Mouse (Mus musculus): ENCODE measurements around the gene Lect2. TPM values are rescaled to one million over a fixed set of nuclear protein-coding genes. Genes with fewer than 3 reads are reported as not detected.

Gene Lect2
- polyA plus RNA-seq, 1 experiment from 2014 or later, result not detected

GRCm38 (mm10) chr13:56534931-56535330, 13.4 kb downstream of the Lect2 start:
- DNase-seq (ENCODE audit: low spot score) (no peak), ATAC-seq (ENCODE audit: insufficient number of reproducible peaks, low FRiP score, low TSS enrichment, low read depth) (no peak)
- Histone ChIP-seq H3K27me3 (ENCODE audit: control insufficient read depth, insufficient read depth, low read length) (no peaks in the 10 kb centered on the region), H3K9ac (ENCODE audit: low read length) (no peak overlapping the region), H3K9me3 (ENCODE audit: control insufficient read depth, low read length) (no peaks in the 10 kb centered on the region), H3K4me3 (ENCODE audit: low read depth, low read length) (no peak overlapping the region), H3K27ac (replicated peaks; ENCODE audit: low read depth, low read length) (no peak overlapping the region), H3K4me2 (ENCODE audit: low read depth, severe bottlenecking) (no peak overlapping the region), H3K4me1 (ENCODE audit: control insufficient read depth, insufficient read depth, low read length) (no peaks in the 10 kb centered on the region), H3K36me3 (ENCODE audit: control insufficient read depth, insufficient read depth, low read length) (no peaks in the 10 kb centered on the region)
- 80% methylated on average over 5 of the region's 5 CpGs for WGBS

- WGBS, result 67% methylated on average over 8 of the region's 8 CpGs
- H3K27me3 ChIP-seq (ENCODE audit: control insufficient read depth, insufficient read depth, low read length), result no peaks in the 10 kb centered on the region
- no peaks in the 10 kb centered on the region for H3K4me1 ChIP-seq (ENCODE audit: control insufficient read depth, insufficient read depth, low read length)
- no peak overlapping the region for H3K4me2 ChIP-seq (ENCODE audit: low read depth, severe bottlenecking)
- no peak for ATAC-seq (ENCODE audit: insufficient number of reproducible peaks, low FRiP score, low TSS enrichment, low read depth)
- H3K36me3 ChIP-seq (ENCODE audit: control insufficient read depth, insufficient read depth, low read length), result no peaks in the 10 kb centered on the region
- no peaks in the 10 kb centered on the region for H3K9me3 ChIP-seq (ENCODE audit: control insufficient read depth, low read length)
- no peak for DNase-seq (ENCODE audit: low spot score)
- no peak overlapping the region for H3K4me3 ChIP-seq (ENCODE audit: low read depth, low read length)
- H3K9ac ChIP-seq (ENCODE audit: low read length), result no peak overlapping the region
- no peak overlapping the region for H3K27ac ChIP-seq (replicated peaks; ENCODE audit: low read depth, low read length)
These were observed 18.6 kb downstream of the Lect2 start for GRCm38 (mm10) chr13:56529685-56530084.

- Histone ChIP-seq H3K27ac (replicated peaks; ENCODE audit: low read depth, low read length) (no peak overlapping the region), H3K9ac (ENCODE audit: low read length) (no peak overlapping the region), H3K4me1 (ENCODE audit: control insufficient read depth, insufficient read depth, low read length) (no peaks in the 10 kb centered on the region), H3K4me2 (ENCODE audit: low read depth, severe bottlenecking) (no peak overlapping the region), H3K36me3 (ENCODE audit: control insufficient read depth, insufficient read depth, low read length) (no peaks in the 10 kb centered on the region), H3K9me3 (ENCODE audit: control insufficient read depth, low read length) (no peaks in the 10 kb centered on the region), H3K4me3 (ENCODE audit: low read depth, low read length) (no peak overlapping the region), H3K27me3 (ENCODE audit: control insufficient read depth, insufficient read depth, low read length) (no peaks in the 10 kb centered on the region)
- ATAC-seq (ENCODE audit: insufficient number of reproducible peaks, low FRiP score, low TSS enrichment, low read depth), result no peak
- DNase-seq (ENCODE audit: low spot score), result no peak
- WGBS, result 76% methylated on average over 4 of the region's 4 CpGs
These were observed 19.3 kb downstream of the Lect2 start for GRCm38 (mm10) chr13:56529031-56529430.

GRCm38 (mm10) chr13:56528281-56528680, 20.0 kb downstream of the Lect2 start:
- H3K27me3 ChIP-seq (ENCODE audit: control insufficient read depth, insufficient read depth, low read length), result no peaks in the 10 kb centered on the region
- H3K4me3 ChIP-seq (ENCODE audit: low read depth, low read length), result no peak overlapping the region
- ATAC-seq (ENCODE audit: insufficient number of reproducible peaks, low FRiP score, low TSS enrichment, low read depth) (no peak), DNase-seq (ENCODE audit: low spot score) (no peak)
- H3K4me1 ChIP-seq (ENCODE audit: control insufficient read depth, insufficient read depth, low read length), result no peaks in the 10 kb centered on the region
- no peak overlapping the region for H3K4me2 ChIP-seq (ENCODE audit: low read depth, severe bottlenecking)
- H3K9ac ChIP-seq (ENCODE audit: low read length), result no peak overlapping the region
- WGBS, result 86% methylated on average over 11 of the region's 11 CpGs
- no peaks in the 10 kb centered on the region for H3K9me3 ChIP-seq (ENCODE audit: control insufficient read depth, low read length)
- H3K36me3 ChIP-seq (ENCODE audit: control insufficient read depth, insufficient read depth, low read length), result no peaks in the 10 kb centered on the region
- no peak overlapping the region for H3K27ac ChIP-seq (replicated peaks; ENCODE audit: low read depth, low read length)

- H3K4me3 ChIP-seq (ENCODE audit: low read depth, low read length), result no peak overlapping the region
- H3K9me3 ChIP-seq (ENCODE audit: control insufficient read depth, low read length), result no peaks in the 10 kb centered on the region
- no peak overlapping the region for H3K9ac ChIP-seq (ENCODE audit: low read length)
- no peak for ATAC-seq (ENCODE audit: insufficient number of reproducible peaks, low FRiP score, low TSS enrichment, low read depth)
- 90% methylated on average over 7 of the region's 7 CpGs for WGBS
- DNase-seq (ENCODE audit: low spot score), result no peak
- no peaks in the 10 kb centered on the region for H3K36me3 ChIP-seq (ENCODE audit: control insufficient read depth, insufficient read depth, low read length)
- no peaks in the 10 kb centered on the region for H3K4me1 ChIP-seq (ENCODE audit: control insufficient read depth, insufficient read depth, low read length)
- H3K4me2 ChIP-seq (ENCODE audit: low read depth, severe bottlenecking), result no peak overlapping the region
- H3K27ac ChIP-seq (replicated peaks; ENCODE audit: low read depth, low read length), result no peak overlapping the region
- H3K27me3 ChIP-seq (ENCODE audit: control insufficient read depth, insufficient read depth, low read length), result no peaks in the 10 kb centered on the region
These were observed 20.5 kb downstream of the Lect2 start for GRCm38 (mm10) chr13:56527846-56528245.

- 85% methylated on average over 12 of the region's 12 CpGs for WGBS
- H3K27ac ChIP-seq (replicated peaks; ENCODE audit: low read depth, low read length), result no peak overlapping the region
These were observed 21.4 kb downstream of the Lect2 start for GRCm38 (mm10) chr13:56526871-56527270.

GRCm38 (mm10) chr13:56522821-56523167, 25.5 kb downstream of the Lect2 start:
- Histone ChIP-seq H3K36me3 (ENCODE audit: control insufficient read depth, insufficient read depth, low read length) (no peaks in the 10 kb centered on the region), H3K27me3 (ENCODE audit: control insufficient read depth, insufficient read depth, low read length) (no peaks in the 10 kb centered on the region), H3K9me3 (ENCODE audit: control insufficient read depth, low read length) (no peaks in the 10 kb centered on the region), H3K27ac (replicated peaks; ENCODE audit: low read depth, low read length) (no peak overlapping the region), H3K4me1 (ENCODE audit: control insufficient read depth, insufficient read depth, low read length) (no peaks in the 10 kb centered on the region), H3K4me3 (ENCODE audit: low read depth, low read length) (peak overlapping the region; percentile 50), H3K4me2 (ENCODE audit: low read depth, severe bottlenecking) (peak overlapping the region; percentile 78), H3K9ac (ENCODE audit: low read length) (peak overlapping the region; percentile 61)
- WGBS, result 5% methylated on average over 8 of the region's 8 CpGs
- DNase-seq (ENCODE audit: low spot score), result no peak
- no peak for ATAC-seq (ENCODE audit: insufficient number of reproducible peaks, low FRiP score, low TSS enrichment, low read depth)

More at GRCm38 (mm10) chr13:56526871-56527270, 21.4 kb downstream of the Lect2 start:
- DNase-seq (ENCODE audit: low spot score) (no peak), ATAC-seq (ENCODE audit: insufficient number of reproducible peaks, low FRiP score, low TSS enrichment, low read depth) (no peak)
- no peaks in the 10 kb centered on the region for H3K36me3 ChIP-seq (ENCODE audit: control insufficient read depth, insufficient read depth, low read length)
- no peaks in the 10 kb centered on the region for H3K4me1 ChIP-seq (ENCODE audit: control insufficient read depth, insufficient read depth, low read length)
- H3K9ac ChIP-seq (ENCODE audit: low read length), result no peak overlapping the region
- H3K4me2 ChIP-seq (ENCODE audit: low read depth, severe bottlenecking), result no peak overlapping the region
- no peak overlapping the region for H3K4me3 ChIP-seq (ENCODE audit: low read depth, low read length)
- H3K27me3 ChIP-seq (ENCODE audit: control insufficient read depth, insufficient read depth, low read length), result no peaks in the 10 kb centered on the region
- H3K9me3 ChIP-seq (ENCODE audit: control insufficient read depth, low read length), result no peaks in the 10 kb centered on the region

GRCm38 (mm10) chr13:56522081-56522820, 26.1 kb downstream of the Lect2 start, which contains the start of gene Fbxl21:
Fbxl21 (plus strand) TSS chr13:56522472.
- Histone ChIP-seq H3K4me3 (ENCODE audit: low read depth, low read length) (peak within 1 kb of the TSS; percentile 50), H3K4me2 (ENCODE audit: low read depth, severe bottlenecking) (peak within 1 kb of the TSS; percentile 78), H3K4me1 (ENCODE audit: control insufficient read depth, insufficient read depth, low read length) (no peaks in the 10 kb centered on the region), H3K9ac (ENCODE audit: low read length) (peak within 1 kb of the TSS; percentile 61), H3K36me3 (ENCODE audit: control insufficient read depth, insufficient read depth, low read length) (no peaks in the 10 kb centered on the region), H3K27ac (replicated peaks; ENCODE audit: low read depth, low read length) (no peak within 1 kb of the TSS), H3K27me3 (ENCODE audit: control insufficient read depth, insufficient read depth, low read length) (no peaks in the 10 kb centered on the region), H3K9me3 (ENCODE audit: control insufficient read depth, low read length) (no peaks in the 10 kb centered on the region)
- ATAC-seq (ENCODE audit: insufficient number of reproducible peaks, low FRiP score, low TSS enrichment, low read depth) (peak; percentile 98), DNase-seq (ENCODE audit: low spot score) (peak; percentile 96)
- under 1% methylated on average over 54 of the region's 56 CpGs for WGBS

- Histone ChIP-seq H3K9ac (ENCODE audit: low read length) (no peak overlapping the region), H3K4me2 (ENCODE audit: low read depth, severe bottlenecking) (no peak overlapping the region), H3K36me3 (ENCODE audit: control insufficient read depth, insufficient read depth, low read length) (no peaks in the 10 kb centered on the region), H3K4me1 (ENCODE audit: control insufficient read depth, insufficient read depth, low read length) (no peaks in the 10 kb centered on the region), H3K4me3 (ENCODE audit: low read depth, low read length) (no peak overlapping the region), H3K27ac (replicated peaks; ENCODE audit: low read depth, low read length) (no peak overlapping the region), H3K27me3 (ENCODE audit: control insufficient read depth, insufficient read depth, low read length) (no peaks in the 10 kb centered on the region), H3K9me3 (ENCODE audit: control insufficient read depth, low read length) (no peaks in the 10 kb centered on the region)
- 70% methylated on average over 7 of the region's 7 CpGs for WGBS
- ATAC-seq (ENCODE audit: insufficient number of reproducible peaks, low FRiP score, low TSS enrichment, low read depth) (no peak), DNase-seq (ENCODE audit: low spot score) (peak; percentile 18)
These were observed 31.5 kb downstream of the Lect2 start for GRCm38 (mm10) chr13:56516816-56517215.

Measured in limb, embryonic 11.5 days (tissue).